Mouse (Mus musculus) heart, adult 2 months (tissue): Measurements from ENCODE around the gene Slit3. TPM values are rescaled to one million over a fixed set of nuclear protein-coding genes. Genes with fewer than 3 reads are reported as not detected.

Source experiments
- DNase-seq, 2 experiments: peaks; one replicate each; pipeline ENCODE4 v3.0.0; 2021
- H3K27ac ChIP-seq: fragments of 200-600 bp; 2 replicates; pipeline ENCODE4 v1.8.1; 2022
- H3K27me3 ChIP-seq: fragments of 200-500 bp; 2 replicates; pipeline ENCODE4 v1.6.1; 2012; ENCODE audit warnings: mild to moderate bottlenecking, low read length, inconsistent platforms, mixed read lengths; ENCODE audit not compliant: control insufficient read depth, insufficient read depth
- H3K36me3 ChIP-seq: fragments of 200-500 bp; 2 replicates; pipeline ENCODE4 v1.6.1; 2012; ENCODE audit warnings: low read length, inconsistent platforms; ENCODE audit not compliant: control insufficient read depth, insufficient read depth
- H3K4me1 ChIP-seq: fragments of 200-500 bp; 2 replicates; pipeline ENCODE4 v1.6.1; 2011; ENCODE audit warnings: low read length; ENCODE audit not compliant: control insufficient read depth, insufficient read depth
- H3K4me3 ChIP-seq: fragments of 200-600 bp; 2 replicates; pipeline ENCODE4 v1.8.1; 2022
- H3K79me2 ChIP-seq: fragments of 200-500 bp; replicated peaks from 2 replicates; pipeline ENCODE4 v1.6.1; 2012; ENCODE audit warnings: mild to moderate bottlenecking, inconsistent platforms, low read length, moderate library complexity, mixed read lengths; ENCODE audit not compliant: control insufficient read depth, insufficient read depth
- H3K9ac ChIP-seq: fragments of 200-500 bp; 2 replicates; pipeline ENCODE4 v1.6.1; 2012; ENCODE audit warnings: low read depth, mild to moderate bottlenecking, control low read depth, inconsistent platforms, low read length, mixed read lengths
- CTCF ChIP-seq: fragments of 200-600 bp; IDR thresholded peaks from 2 replicates; pipeline ENCODE4 v1.8.1; 2022; ENCODE audit warnings: antibody characterized with exemption, mild to moderate bottlenecking, moderate library complexity
- EP300 ChIP-seq: fragments of 200-500 bp; IDR thresholded peaks from 2 replicates; pipeline ENCODE4 v1.6.1; 2011; ENCODE audit warnings: low read depth, low read length, control low read depth; ENCODE audit not compliant: insufficient read depth
- POLR2A ChIP-seq: fragments of 200-500 bp; IDR thresholded peaks from 2 replicates; pipeline ENCODE4 v1.6.1; 2011; ENCODE audit warnings: mild to moderate bottlenecking, low read depth, low read length, control low read depth; ENCODE audit not compliant: insufficient read depth
- WGBS: fragments of 180-500 bp; shearing (Covaris S2); methylation state at CpG from one replicate; pipeline ENCODE4 v1.1.7; 2018; 5-methylcytosine and 5-hydroxymethylcytosine counted together
- intact Hi-C: fragments of 180-260 bp; cut with DNase I; formaldehyde crosslinking; loops from one replicate; pipeline ENCODE4 v1.15.1; 2025
- polyA plus RNA-seq: library from polyadenylated mRNA; depleted of rRNA; stranded (reverse); fragments of >200 nt; gene quantifications from 2 replicates; pipeline ENCODE4 v1.2.3, GENCODE M21; 2012
- total RNA-seq, 2 experiments: library from RNA; stranded (reverse); gene quantifications; 2 replicates each; pipeline ENCODE4 v1.2.3; 2021

Gene Slit3
- total and polyA plus RNA-seq, 3 experiments = 12.3 to 15.8 (median 14.6) TPM

GRCm38 (mm10) chr11:35337927-35338819, 217.1 kb downstream of the Slit3 start:
- Histone ChIP-seq H3K27me3 (no peaks in the 10 kb centered on the region), H3K27ac (no peak overlapping the region), H3K9ac (no peak overlapping the region), H3K79me2 (no peaks in the 10 kb centered on the region), H3K36me3 (no peaks in the 10 kb centered on the region), H3K4me3 (no peak overlapping the region), H3K4me1 (peaks cover 1% of the 10 kb centered on the region; the same call in 1 of the 2 replicates)
- intact Hi-C loops = no loop called here
- DNase-seq = no peak
- 76% methylated on average over 19 of the region's 19 CpGs for WGBS
- TF ChIP-seq EP300 (no peak), CTCF (no peak), POLR2A (no peak)

GRCm38 (mm10) chr11:35340752-35341151, 219.7 kb downstream of the Slit3 start:
- Histone ChIP-seq H3K4me3 (no peak overlapping the region), H3K4me1 (peaks cover 1% of the 10 kb centered on the region; the same call in 1 of the 2 replicates), H3K27ac (peak overlapping the region; percentile 53), H3K27me3 (no peaks in the 10 kb centered on the region), H3K9ac (no peak overlapping the region), H3K36me3 (no peaks in the 10 kb centered on the region), H3K79me2 (no peaks in the 10 kb centered on the region)
- 33% methylated on average over 6 of the region's 6 CpGs for WGBS
- no peak for TF ChIP-seq EP300
- TF ChIP-seq CTCF = no peak
- no peak for TF ChIP-seq POLR2A
- intact Hi-C loops = loop anchor here (10.0 kb wide), 1 partner anchor 86 kb away; no protein-coding TSS in a partner anchor
- peak; percentile 27 to 60 for DNase-seq

GRCm38 (mm10) chr11:35342486-35342885, 221.5 kb downstream of the Slit3 start:
- 83% methylated on average over 5 of the region's 5 CpGs for WGBS
- DNase-seq = no peak
- intact Hi-C loops = loop anchor here (10.0 kb wide), 1 partner anchor 88 kb away; no protein-coding TSS in a partner anchor
- TF ChIP-seq EP300 = no peak
- Histone ChIP-seq H3K27me3 (no peaks in the 10 kb centered on the region), H3K9ac (no peak overlapping the region), H3K4me3 (no peak overlapping the region), H3K79me2 (no peaks in the 10 kb centered on the region), H3K4me1 (no peaks in the 10 kb centered on the region; the same call in 1 of the 2 replicates), H3K36me3 (no peaks in the 10 kb centered on the region), H3K27ac (no peak overlapping the region)

GRCm38 (mm10) chr11:35345696-35346480, 224.9 kb downstream of the Slit3 start:
- WGBS = 80% methylated on average over 13 of the region's 13 CpGs
- intact Hi-C loops = loop anchor here (10.0 kb wide), 1 partner anchor 91 kb away; no protein-coding TSS in a partner anchor
- H3K79me2 ChIP-seq = no peaks in the 10 kb centered on the region

GRCm38 (mm10) chr11:35348099-35348498, 227.1 kb downstream of the Slit3 start:
- no peak overlapping the region for H3K9ac ChIP-seq
- TF ChIP-seq EP300 (no peak), CTCF (no peak), POLR2A (no peak)
- no peaks in the 10 kb centered on the region for H3K4me1 ChIP-seq
- intact Hi-C loops = loop anchor here (10.0 kb wide), 1 partner anchor 93 kb away; no protein-coding TSS in a partner anchor
- WGBS = 44% methylated on average over 4 of the region's 4 CpGs
- H3K4me3 ChIP-seq = no peak overlapping the region
- DNase-seq = no peak
- H3K79me2 ChIP-seq = no peaks in the 10 kb centered on the region
- no peak overlapping the region for H3K27ac ChIP-seq
- H3K27me3 ChIP-seq = no peaks in the 10 kb centered on the region
- no peaks in the 10 kb centered on the region for H3K36me3 ChIP-seq

More at GRCm38 (mm10) chr11:35345696-35346480, 224.9 kb downstream of the Slit3 start:
- Histone ChIP-seq H3K9ac (no peak overlapping the region), H3K4me1 (no peaks in the 10 kb centered on the region; the same call in 1 of the 2 replicates), H3K36me3 (no peaks in the 10 kb centered on the region), H3K27me3 (no peaks in the 10 kb centered on the region), H3K4me3 (no peak overlapping the region), H3K27ac (no peak overlapping the region)
- DNase-seq = no peak
- TF ChIP-seq CTCF (no peak), EP300 (no peak), POLR2A (no peak)

GRCm38 (mm10) chr11:35350968-35351367, 229.9 kb downstream of the Slit3 start:
- no peaks in the 10 kb centered on the region for H3K36me3 ChIP-seq
- H3K4me1 ChIP-seq = no peaks in the 10 kb centered on the region
- no peaks in the 10 kb centered on the region for H3K79me2 ChIP-seq
- no peak overlapping the region for H3K27ac ChIP-seq
- TF ChIP-seq POLR2A (no peak), CTCF (no peak), EP300 (no peak)
- no peaks in the 10 kb centered on the region for H3K27me3 ChIP-seq
- 58% methylated on average over 4 of the region's 4 CpGs for WGBS
- no peak overlapping the region for H3K4me3 ChIP-seq
- intact Hi-C loops = no loop called here
- no peak for DNase-seq
- no peak overlapping the region for H3K9ac ChIP-seq
